Mouse (Mus musculus): ENCODE measurements at regions not wholly inside any gene's neighbourhood (a gene's known extent, or its start where the extent isn't known, plus 50 kb on each side); places are given as distances from the start of the nearest gene placed in this dataset.

- no peak for ATAC-seq
These were observed 210.7 kb upstream of the Akirin2 start for GRCm38 (mm10) chr4:34340057-34340456.

- no peak for ATAC-seq
These were observed 179.3 kb upstream of the Akirin2 start for GRCm38 (mm10) chr4:34371281-34372032.

DNA sequence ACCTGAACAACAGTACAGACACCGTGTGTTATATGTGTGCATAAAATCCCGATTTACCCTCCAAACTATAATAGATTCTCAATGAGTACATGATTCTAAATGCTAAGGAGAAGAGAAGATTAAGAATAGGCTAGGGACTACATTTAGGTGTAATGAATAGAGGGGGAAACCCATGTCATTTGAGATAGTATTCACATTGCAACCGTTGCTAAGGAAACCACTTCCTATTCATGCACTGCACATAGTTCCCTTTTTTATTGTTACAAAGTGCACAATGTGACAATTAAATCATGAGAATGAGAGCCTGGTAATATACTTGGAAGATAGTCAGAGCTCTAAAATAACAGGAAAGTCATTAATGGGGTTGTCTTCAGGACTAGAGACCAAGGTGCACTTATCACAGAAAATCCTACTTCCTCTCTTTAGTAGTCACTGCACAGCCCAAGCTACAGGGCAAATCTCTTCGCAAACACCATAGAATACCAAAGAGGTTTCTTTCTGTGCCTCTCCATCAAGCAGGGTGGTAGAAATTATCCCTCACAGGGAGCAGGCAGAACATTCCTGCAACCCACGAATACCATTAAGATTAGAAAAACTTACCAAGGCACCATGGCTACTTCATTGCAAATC lies 164.3 kb upstream of the Akirin2 start:
- no peak for ATAC-seq

DNA sequence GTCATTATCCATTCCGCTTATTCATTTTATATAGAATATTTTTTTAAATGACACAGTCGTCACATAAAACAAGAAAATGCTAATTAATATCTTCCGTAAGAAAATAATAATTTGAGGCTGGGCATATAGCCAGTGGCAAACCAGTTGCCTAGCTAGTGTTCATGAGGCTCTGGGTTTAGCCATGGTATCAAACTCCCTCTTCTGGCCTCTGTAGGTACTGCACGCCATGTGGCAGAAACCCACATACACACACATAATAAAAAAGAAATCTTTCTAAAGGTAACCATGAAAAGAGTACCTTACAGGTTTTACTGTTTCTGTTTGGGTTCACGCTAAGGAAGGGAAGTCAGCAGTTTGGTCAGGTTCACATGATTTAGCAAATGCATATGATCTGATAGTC lies 159.2 kb upstream of the Akirin2 start:
- no peak for ATAC-seq

DNA sequence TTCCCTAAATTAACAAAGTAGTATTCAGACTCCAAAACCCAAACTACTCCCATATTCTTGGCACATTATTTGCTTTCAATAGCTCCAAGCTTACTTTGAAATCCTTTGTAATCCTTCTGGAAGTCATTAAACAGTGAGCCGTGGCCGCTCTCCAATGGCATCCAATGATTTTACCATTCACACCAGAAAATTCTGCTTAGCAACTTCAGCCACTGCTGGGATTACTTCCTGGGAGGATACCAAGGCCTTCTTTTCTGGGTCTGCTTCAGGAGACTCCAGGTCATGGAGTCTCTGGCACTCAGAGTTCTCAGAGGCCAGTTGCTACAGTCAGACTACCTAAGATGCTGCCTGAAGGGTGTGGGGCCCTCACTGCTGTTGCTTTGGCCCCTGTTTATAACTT lies 147.7 kb upstream of the Akirin2 start:
- ATAC-seq = no peak

DNA sequence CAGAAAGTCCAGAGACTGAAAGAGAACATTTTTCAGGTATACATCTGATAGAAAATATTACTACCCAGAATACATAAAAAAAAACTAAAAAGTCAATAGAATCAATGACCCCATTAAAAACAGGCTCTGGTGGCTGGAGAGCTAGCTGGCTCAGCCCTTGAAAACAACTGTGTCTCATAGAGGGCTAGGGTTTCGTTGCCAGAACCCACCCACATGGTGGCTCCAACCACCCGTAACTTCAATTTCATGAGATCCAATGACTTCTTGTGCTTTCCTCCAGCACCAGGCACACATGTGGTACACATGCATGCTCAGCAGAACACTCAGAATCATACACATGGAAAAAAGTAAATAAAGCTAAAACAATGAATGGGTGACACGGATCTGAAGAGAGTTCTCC lies 143.6 kb upstream of the Akirin2 start:
- no peak for ATAC-seq

DNA sequence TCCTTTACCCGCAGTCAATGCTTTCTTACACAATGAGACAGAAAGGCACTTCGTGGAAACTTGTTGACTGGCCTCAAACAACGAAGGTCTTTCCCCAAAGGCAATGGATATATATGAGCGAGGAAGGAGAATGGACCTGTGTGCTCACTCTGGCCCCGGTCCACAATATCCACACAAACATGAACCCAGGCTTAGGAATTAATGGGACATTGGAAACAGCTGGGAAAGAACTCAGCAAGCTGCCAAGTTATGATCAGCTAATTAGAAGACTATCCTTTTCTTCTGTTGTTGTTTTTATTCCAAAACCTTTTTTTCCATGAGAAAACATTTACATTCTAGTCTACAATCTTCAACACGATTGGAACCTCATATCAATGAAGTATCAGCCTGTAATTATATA lies 129.8 kb upstream of the Akirin2 start:
- no peak for ATAC-seq

DNA sequence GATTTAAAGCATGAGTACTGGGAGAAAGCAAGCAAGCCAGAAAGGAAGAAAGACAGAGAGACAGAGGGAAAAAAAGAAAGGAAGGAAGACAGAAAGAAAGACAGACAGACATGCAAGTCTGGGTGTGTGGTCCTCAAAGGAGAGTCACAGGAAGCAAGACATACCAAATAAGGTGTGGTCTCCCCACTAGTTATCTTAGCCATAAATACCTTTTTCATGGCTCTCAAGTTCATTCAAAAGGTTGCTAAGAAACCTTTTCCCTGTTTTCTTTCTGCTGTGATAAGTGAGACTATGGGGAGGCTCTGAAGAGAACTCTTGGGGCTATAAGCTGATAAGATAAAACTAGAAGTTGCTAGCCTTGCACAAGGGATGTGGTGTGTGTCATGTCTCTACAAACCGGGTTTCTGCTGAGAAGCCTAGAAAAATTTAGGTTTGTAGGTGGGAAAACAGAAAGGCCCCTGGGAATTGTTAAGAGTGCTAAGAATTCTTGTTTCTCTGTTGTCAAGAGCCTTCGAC lies 126.5 kb upstream of the Akirin2 start:
- no peak for ATAC-seq

- ATAC-seq = peak; percentile 32
These were observed 121.7 kb upstream of the Akirin2 start for GRCm38 (mm10) chr4:34429003-34429402.

GRCm38 (mm10) chr4:34429456-34430235 lies 121.1 kb upstream of the Akirin2 start:
- ATAC-seq = peak; percentile 43

- ATAC-seq = no peak
These were observed 113.4 kb upstream of the Akirin2 start for GRCm38 (mm10) chr4:34437316-34437715.

DNA sequence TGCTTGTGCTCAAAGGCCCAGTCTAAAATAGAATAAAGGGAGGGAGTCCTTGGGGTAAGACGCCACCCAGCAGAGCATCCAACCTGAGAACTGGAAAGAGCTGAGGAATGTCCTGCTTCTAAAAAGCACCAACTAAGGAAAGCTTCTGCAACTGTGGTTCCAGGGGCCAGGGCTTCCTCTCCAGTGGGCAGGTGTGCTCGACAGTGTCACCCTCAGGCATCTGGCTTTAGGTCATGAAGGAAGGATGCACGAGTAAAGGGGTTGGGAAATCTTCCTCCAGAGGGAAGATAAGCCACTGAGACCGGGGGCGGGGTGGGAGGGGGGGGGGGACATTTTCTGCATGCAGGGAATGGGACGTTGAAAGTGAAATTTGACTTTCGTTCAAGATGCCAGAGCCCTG lies 101.2 kb upstream of the Akirin2 start:
- no peak for ATAC-seq

DNA sequence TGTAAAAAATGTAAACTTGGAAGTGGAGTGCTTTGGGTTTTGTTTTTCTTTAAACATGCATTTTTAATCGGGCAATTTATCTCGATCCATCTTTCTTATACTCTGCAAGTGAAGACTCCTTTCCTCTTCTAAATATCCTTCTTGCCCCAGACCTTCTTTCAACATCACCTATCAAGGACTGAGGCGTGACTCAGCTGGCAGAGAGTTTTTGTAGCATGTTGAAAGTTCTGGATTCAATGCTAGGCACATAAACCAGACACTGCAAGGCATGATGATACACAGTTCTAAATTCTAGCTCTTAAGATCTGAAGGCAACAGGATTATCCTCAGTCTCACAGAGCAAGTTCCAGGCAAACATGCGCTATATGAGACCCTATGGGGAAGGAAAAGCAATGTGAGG lies 88.1 kb upstream of the Akirin2 start:
- no peak for ATAC-seq

GRCm38 (mm10) chr4:34465845-34466244 lies 84.9 kb upstream of the Akirin2 start:
- no peak for ATAC-seq

DNA sequence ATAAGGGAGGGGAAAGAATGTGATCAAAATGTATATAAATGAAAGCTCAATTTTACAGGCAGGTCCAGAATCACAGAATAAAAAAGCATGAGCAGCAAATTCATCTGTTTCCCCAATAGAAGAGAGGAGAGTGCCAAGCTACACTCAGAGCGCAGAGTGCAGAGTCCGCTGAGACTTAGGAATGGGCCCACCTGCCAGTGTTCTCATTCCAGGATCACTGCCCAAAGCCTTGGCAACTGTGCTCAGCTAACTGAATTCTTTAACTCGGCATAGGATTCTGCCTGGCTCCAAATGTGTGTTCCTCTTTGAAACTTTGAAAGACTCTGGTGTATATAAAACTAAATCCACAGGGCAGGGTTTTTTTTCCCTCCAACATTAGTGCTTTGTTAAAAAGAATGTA lies 84.4 kb upstream of the Akirin2 start:
- ATAC-seq = no peak

DNA sequence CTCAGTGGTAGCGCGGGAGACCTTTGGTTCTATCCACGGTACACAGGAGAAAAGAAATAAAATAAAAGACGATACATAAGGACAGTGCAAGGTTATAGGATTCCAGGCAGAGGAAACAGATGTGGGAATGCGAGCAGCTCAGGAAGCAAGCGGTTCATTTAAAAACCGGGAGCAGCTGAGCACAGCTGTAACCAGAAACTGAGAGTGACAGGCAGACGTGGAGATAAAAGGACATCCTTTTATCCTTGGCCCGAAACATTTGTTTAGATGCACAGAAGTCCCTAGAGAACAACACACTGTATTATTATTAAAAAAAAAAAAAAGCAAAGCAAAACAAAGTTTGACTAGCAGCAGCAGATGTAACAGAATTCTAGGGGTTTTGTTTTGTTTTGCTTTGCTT lies 82.6 kb upstream of the Akirin2 start:
- no peak for ATAC-seq

GRCm38 (mm10) chr4:34475792-34476448 lies 74.8 kb upstream of the Akirin2 start:
- no peak for ATAC-seq

DNA sequence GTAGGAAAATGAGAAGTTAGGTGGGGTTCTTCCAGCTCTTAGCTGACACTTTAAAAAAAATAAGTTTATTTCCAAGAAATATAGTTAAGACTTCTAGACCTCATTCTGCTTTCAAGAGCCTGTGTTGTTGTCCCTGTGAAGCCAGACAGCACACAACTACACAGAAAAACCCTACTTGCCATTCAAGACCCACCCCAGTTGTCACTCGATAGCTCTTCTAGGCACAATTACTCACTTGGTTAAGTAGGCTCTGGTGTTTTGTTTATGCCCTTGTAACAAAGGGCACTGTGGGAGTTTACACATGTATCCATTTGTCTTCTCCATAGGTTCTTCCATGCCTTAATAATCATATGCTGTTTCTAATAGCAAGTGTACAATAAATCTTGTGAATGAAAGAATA lies 66.5 kb upstream of the Akirin2 start:
- no peak for ATAC-seq

- no peak for ATAC-seq
These were observed 65.2 kb upstream of the Akirin2 start for GRCm38 (mm10) chr4:34485574-34485973.

DNA sequence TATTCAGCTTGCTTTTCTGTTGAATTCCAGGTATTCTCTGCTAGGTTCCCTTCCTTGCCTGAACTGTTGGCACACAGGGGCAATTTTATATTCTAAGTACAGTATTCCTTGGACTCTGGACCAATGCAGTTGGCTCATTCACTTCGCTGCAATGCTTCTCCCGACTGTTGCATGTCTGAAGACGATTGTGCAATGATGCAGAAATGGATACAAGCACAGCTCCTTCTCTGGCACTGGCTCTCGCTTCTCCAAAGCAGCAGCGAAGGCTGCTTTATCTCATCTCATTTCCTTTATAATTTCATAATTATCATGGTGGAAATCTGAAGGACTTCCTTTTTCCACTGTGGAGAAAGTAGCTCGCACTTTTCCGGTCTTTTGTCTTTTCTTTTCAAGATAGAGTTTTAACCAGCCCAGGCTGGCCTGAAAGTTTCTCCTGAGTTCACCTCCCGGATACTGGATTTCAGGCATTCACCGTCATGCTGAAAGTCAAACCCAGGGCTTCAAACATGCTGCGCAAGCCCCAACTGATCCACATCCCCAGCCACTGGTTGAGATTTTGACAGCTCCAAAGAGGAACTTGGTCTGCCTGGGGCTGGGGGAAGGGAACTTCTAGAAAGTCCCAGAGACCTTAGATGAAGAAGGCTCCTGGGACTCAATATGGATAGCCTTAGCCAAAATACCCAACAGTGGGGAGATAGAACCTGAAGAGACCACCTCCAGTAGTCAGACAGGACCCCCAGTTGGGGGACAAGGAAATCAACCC lies 55.6 kb upstream of the Akirin2 start:
- no peak for ATAC-seq

DNA sequence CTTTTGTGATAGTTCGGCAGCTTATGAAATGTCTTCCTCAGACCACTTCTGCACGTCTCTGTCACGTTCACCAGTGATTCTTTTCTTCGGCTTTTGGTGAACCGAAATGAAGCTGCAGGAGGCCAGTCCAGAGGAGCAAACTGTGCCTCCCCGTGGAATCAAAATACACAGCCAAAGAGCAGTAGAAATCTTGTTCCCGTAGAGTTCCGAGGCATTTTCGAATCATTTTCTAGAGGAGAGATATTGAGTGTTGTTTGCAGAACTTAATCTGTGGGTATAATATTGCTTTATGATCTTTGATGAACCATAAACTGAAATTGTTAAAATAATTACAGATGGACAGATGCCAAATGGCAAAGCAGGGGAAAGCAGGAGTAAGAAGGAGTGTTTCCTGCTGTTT lies 52.4 kb upstream of the Akirin2 start:
- ATAC-seq = no peak

GRCm38 (mm10) chr4:34498781-34499180 lies 52.0 kb upstream of the Akirin2 start:
- no peak for ATAC-seq
